Mouse (Mus musculus): ENCODE results near the gene Tmem123. TPM values are rescaled to one million over a fixed set of nuclear protein-coding genes. Genes with fewer than 3 reads are reported as not detected.
A peak's percentile ranks its signal among the peaks of the same experiment; 100 is the strongest.

The Tmem123 gene
- total RNA-seq, 2 experiments from 2014 or later = 45.9 to 50.4 TPM

- intact Hi-C loops (cut with DNase I) = no loop called here
- DNase-seq = no peak
These were observed 32.5 kb downstream of the Tmem123 start for GRCm38 (mm10) chr9:7796129-7796864.

GRCm38 (mm10) chr9:7797542-7797941 is 33.7 kb downstream of the Tmem123 start:
- no peak for DNase-seq
- intact Hi-C loops (cut with DNase I) = no loop called here

DNA sequence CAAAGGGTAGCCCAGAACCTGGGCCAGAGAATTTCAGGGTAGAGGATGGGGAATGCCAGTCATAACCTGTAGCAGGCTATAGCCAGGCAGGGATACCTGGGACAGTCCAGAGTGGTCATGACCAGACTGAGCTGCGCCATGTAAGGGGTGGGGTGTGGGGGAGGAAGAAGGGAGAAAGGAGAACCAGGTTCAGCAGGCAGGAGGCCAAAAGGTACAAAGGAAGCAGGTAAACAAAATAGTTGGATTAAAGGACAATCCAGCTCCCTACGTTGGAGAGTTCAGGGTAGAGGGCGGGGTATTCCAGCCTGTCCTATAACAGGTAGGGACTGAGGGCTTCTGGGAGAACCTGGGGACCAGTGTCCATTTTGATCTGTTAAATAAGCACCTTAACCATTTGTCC is 34.7 kb downstream of the Tmem123 start:
- intact Hi-C loops (cut with DNase I) = no loop called here
- DNase-seq = no peak

GRCm38 (mm10) chr9:7805101-7805506 is 41.3 kb downstream of the Tmem123 start:
- no peak for DNase-seq
- intact Hi-C loops (cut with DNase I) = no loop called here

DNA sequence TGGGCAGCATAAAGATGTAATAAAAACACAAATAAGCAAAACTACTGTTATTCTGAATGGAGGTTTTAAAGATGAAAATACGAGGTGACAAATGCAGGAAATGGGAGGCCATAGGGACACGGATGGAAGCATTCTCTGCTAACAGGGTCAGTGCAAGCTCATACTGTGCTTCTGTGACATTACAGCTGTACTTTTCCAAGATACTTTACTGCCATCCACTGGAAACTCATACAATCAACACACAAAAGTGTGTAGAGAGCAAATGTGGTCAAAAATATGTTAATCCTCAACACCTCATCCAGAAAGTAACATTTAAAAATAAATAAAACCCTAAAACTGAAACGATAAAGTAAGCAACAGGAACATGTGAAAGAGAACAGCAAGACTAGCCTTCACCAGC is 58.9 kb downstream of the Tmem123 start:
- intact Hi-C loops (cut with DNase I) = no loop called here
- DNase-seq = no peak

GRCm38 (mm10) chr9:7824916-7825315 is 61.1 kb downstream of the Tmem123 start:
- intact Hi-C loops (cut with DNase I) = no loop called here
- no peak for DNase-seq

- no peak for DNase-seq
- intact Hi-C loops (cut with DNase I) = no loop called here
These were observed 64.9 kb downstream of the Tmem123 start for GRCm38 (mm10) chr9:7828706-7829105.

- DNase-seq = peak; percentile 16 to 27
- intact Hi-C loops (cut with DNase I) = loop anchor here (10.0 kb wide), 1 partner anchor 175 kb away; the partner anchor contains the start of gene Yap1
These were observed 66.0 kb downstream of the Tmem123 start for GRCm38 (mm10) chr9:7829531-7830528.

- intact Hi-C loops (cut with DNase I) = loop anchor here (10.0 kb wide), 1 partner anchor 171 kb away; the partner anchor contains the start of gene Yap1
- DNase-seq = no peak
These were observed 69.6 kb downstream of the Tmem123 start for GRCm38 (mm10) chr9:7833421-7833820.

DNA sequence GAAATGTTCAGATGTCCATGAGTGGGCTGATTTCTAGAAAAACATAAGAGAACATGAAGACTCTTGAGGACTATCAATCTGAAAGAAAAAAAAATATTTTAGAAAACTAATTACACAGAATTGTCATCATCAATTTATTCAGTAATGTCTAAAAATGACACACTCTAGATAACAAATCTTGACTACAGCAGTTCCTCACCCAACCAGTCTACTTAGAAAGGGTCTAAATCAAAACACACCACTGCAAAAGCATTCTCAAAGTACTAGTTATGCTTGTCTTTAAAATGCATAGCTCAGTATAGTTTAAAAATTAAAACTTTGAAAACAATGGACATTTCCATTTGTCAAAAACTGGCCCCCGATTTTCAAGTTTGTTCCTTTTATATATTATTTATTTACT is 71.5 kb downstream of the Tmem123 start:
- intact Hi-C loops (cut with DNase I) = loop anchor here (5.0 to 10.0 kb wide), 3 partner anchors 37 to 169 kb away; partner anchors contain the start of genes Birc3 and Yap1
- DNase-seq = no peak

DNA sequence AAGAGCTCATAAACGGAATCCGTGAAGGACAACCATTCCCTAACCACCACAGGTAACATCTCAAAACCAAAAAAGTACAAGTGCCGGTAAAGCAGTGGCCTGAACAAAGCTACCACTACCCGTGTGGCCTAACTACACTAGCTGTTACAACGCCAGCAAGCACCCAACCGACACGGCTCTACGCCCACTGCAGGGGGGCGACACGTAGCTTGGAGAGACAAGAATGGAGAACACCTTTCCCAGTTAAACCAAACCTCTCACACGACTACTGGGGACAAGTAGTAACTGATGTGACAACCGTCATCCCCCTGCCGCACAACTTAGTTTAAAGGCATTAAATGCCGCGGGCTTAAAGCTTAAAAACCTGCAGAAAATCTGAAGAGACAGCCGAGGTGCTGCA is 72.5 kb downstream of the Tmem123 start:
- DNase-seq = peak; percentile 44 to 48
- intact Hi-C loops (cut with DNase I) = loop anchor here (2.0 to 10.0 kb wide), 4 partner anchors 36 to 168 kb away; partner anchors contain the start of genes Birc3, Tmem123 and Yap1

- intact Hi-C loops (cut with DNase I) = loop anchor here (2.0 to 10.0 kb wide), 4 partner anchors 35 to 168 kb away; partner anchors contain the start of genes Birc3, Tmem123 and Yap1
- DNase-seq = peak; percentile 96
These were observed 73.3 kb downstream of the Tmem123 start, which contains the start of gene Birc2 for GRCm38 (mm10) chr9:7836905-7837805. Gene Birc2 (minus strand): TSS chr9:7837064.

DNA sequence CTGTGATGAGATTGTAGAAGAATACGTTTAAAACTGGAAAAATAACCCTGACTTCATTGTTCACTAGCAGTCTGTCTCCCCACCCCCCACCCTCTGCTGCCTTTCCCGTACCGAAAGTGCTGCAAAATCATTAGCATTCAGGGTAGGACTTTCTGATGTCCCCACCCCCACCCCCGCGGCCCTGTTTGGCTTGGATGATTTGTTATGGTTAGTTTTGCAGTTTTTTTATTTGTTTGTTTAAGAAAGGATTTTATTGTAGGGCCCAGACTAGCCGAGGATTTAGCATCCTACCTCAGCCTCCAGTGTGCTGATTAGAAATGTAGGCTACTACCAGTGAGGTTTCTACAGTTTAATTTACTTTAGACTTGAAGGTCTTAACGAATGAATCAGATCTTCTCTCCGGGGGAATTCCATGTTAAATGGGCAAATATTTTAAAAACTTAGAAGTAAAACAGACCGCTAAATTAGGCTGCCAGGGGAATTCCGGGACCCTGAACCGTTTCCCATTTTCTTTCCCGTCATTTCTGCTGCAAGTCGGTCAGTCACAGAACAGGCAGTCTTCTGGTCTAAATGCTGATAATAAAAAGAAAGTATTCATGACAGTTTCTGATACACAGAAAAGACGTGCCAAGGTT is 74.1 kb downstream of the Tmem123 start:
- intact Hi-C loops (cut with DNase I) = loop anchor here (2.0 to 10.0 kb wide), 4 partner anchors 34 to 167 kb away; partner anchors contain the start of genes Birc3, Tmem123 and Yap1
- DNase-seq = no peak

- intact Hi-C loops (cut with DNase I) = no loop called here
- DNase-seq = no peak
These were observed 77.4 kb downstream of the Tmem123 start for GRCm38 (mm10) chr9:7841221-7841620.

Small RNA genes within 50 kb of the gene (microRNA-seq; reads per million reads assigned to microRNA genes)
- 0.60 to 1.1 reads per million in 2 experiments for gene Mir5618

Other genes starting within 250 kb of the Tmem123 start
- under 1 TPM in 1 of 2 experiments, not detected in 1; 0.10 TPM for gene Mmp8, start 205.6 kb upstream of the Tmem123 start, total RNA-seq (2021)
- under 1 TPM; 0.12 to 0.29 TPM for gene Mmp27, start 192.6 kb upstream of the Tmem123 start, total RNA-seq (2021)
- not detected for gene Mmp20, start 135.8 kb upstream of the Tmem123 start, total RNA-seq (2021)
- not detected for gene Mmp7, start 72.0 kb upstream of the Tmem123 start, total RNA-seq (2021)
- gene Birc2, start 73.0 kb downstream of the Tmem123 start, total RNA-seq (2021) = 10 to 100 TPM; 26.8 to 28.8 TPM
- gene Birc3, start 109.1 kb downstream of the Tmem123 start, total RNA-seq (2021) = 10 to 100 TPM in 1 of 2 experiments, 1 to 10 TPM in 1; 8.9 to 10.3 TPM
- 10 to 100 TPM; 60.9 to 63.1 TPM for gene Yap1, start 240.6 kb downstream of the Tmem123 start, total RNA-seq (2021)

Data from heart, postnatal 14 days (tissue).